In genomic region chr12:32124030-32124429, GRCm38 (mm10) we compare ENCODE assay signal across 24 mouse cellular contexts.
DNase-seq lines count a peak whose midpoint lies in the region; ATAC-seq lines count a peak whose summit lies in the region.
"Had no signal": no experiment of that assay in that cellular context is flagged by ENCODE, and none has a peak within 500 bp of the region (broad histone marks: within the 10 kb centered on the region; RNA-seq: fewer than 3 reads in every experiment).

No protein-coding gene starts in this region.

- intact Hi-C loops in gastrocnemius, postnatal 14 days (cut with DNase I; ENCODE audit: low total_unique reads): no loop called here

- H3K4me1 ChIP-seq in heart, embryonic 13.5 days: peaks cover 23% of the 10 kb centered on the region
- H3K4me1 ChIP-seq in erythroblast, embryonic 14.5 days (ENCODE audit: control insufficient read depth): peaks cover 61% of the 10 kb centered on the region
- H3K4me1 ChIP-seq in liver, embryonic 13.5 days (replicated peaks): peaks cover 50% of the 10 kb centered on the region
- H3K4me1 ChIP-seq: lung, embryonic 15.5 days had no signal

- WGBS in heart, embryonic 13.5 days: 71% methylated on average over 8 of the region's 8 CpGs
- WGBS in liver, embryonic 13.5 days (ENCODE audit: insufficient replicate concordance): 25% methylated on average over 8 of the region's 8 CpGs

- H3K9ac ChIP-seq in heart, embryonic 13.5 days: no peak overlapping the region
- H3K9ac ChIP-seq in liver, embryonic 13.5 days: peak overlapping the region; percentile 92
- H3K9ac ChIP-seq: hindbrain, embryonic 13.5 days; limb, embryonic 15.5 days; lung, embryonic 15.5 days; neural tube, embryonic 15.5 days had no signal

- ATAC-seq in heart, embryonic 13.5 days (ENCODE audit: extremely low read depth, insufficient number of reproducible peaks, low FRiP score, low TSS enrichment): no peak
- ATAC-seq in liver, embryonic 13.5 days (ENCODE audit: low read depth): 0 out of 2 replicates have a peak, but pooled peaks have one; percentile 19
- ATAC-seq: forebrain, embryonic 14.5 days had no signal

- DNase-seq in heart, adult 8-10 months (ENCODE audit: low spot score): no peak
- DNase-seq in liver, embryonic 13.5 days: no peak
- no peak for DNase-seq in urinary bladder, adult 2 months (ENCODE audit: low spot score)
- DNase-seq in gastrocnemius, postnatal 14 days: no peak
- no peak for DNase-seq in cerebellum, adult 18-20 months
- DNase-seq: cerebellum, adult 2 months; cerebellum, postnatal 14 days; gastrocnemius, postnatal 36 days; heart, postnatal 4 days; kidney, adult 8-10 months; kidney, postnatal 10 days; layer of hippocampus, postnatal 36 days; midbrain, embryonic 14.5 days; spleen, adult 18-20 months; thymus, adult 18-20 months; thymus, postnatal 25 days had no signal

- H3K4me2 ChIP-seq in heart, embryonic 13.5 days: peak overlapping the region; percentile 40; the same call in 1 of the 2 replicates
- H3K4me2 ChIP-seq in liver, embryonic 13.5 days: peak overlapping the region; percentile 73
- H3K4me2 ChIP-seq: hindbrain, embryonic 13.5 days; limb, embryonic 15.5 days; lung, embryonic 15.5 days; neural tube, embryonic 15.5 days had no signal

- H3K36me3 ChIP-seq in heart, embryonic 13.5 days: no peaks in the 10 kb centered on the region
- peaks cover 12% of the 10 kb centered on the region for H3K36me3 ChIP-seq in erythroblast, embryonic 14.5 days (ENCODE audit: control insufficient read depth)
- no peaks in the 10 kb centered on the region for H3K36me3 ChIP-seq in liver, embryonic 13.5 days
- H3K36me3 ChIP-seq: hindbrain, embryonic 13.5 days; limb, embryonic 10.5 days; limb, embryonic 15.5 days; lung, embryonic 15.5 days; neural tube, embryonic 15.5 days had no signal

- H3K9me3 ChIP-seq in heart, embryonic 13.5 days: no peaks in the 10 kb centered on the region
- no peaks in the 10 kb centered on the region for H3K9me3 ChIP-seq in erythroblast, embryonic 14.5 days (ENCODE audit: control insufficient read depth, low read length)
- H3K9me3 ChIP-seq in liver, embryonic 13.5 days (replicated peaks): no peaks in the 10 kb centered on the region
- H3K9me3 ChIP-seq: hindbrain, embryonic 13.5 days; limb, embryonic 10.5 days; limb, embryonic 15.5 days; lung, embryonic 15.5 days; neural tube, embryonic 15.5 days had no signal

- H3K27ac ChIP-seq in heart, embryonic 13.5 days (replicated peaks): no peak overlapping the region
- peak overlapping the region; percentile 100 for H3K27ac ChIP-seq in liver, embryonic 13.5 days
- H3K27ac ChIP-seq: hindbrain, embryonic 13.5 days; limb, embryonic 10.5 days; limb, embryonic 15.5 days; lung, embryonic 15.5 days; neural tube, embryonic 15.5 days had no signal

- H3K4me3 ChIP-seq in heart, embryonic 13.5 days: no peak overlapping the region
- H3K4me3 ChIP-seq in erythroblast, embryonic 14.5 days (replicated peaks): peak overlapping the region; percentile 88
- peak overlapping the region; percentile 67 for H3K4me3 ChIP-seq in liver, embryonic 13.5 days (replicated peaks)
- H3K4me3 ChIP-seq: hindbrain, embryonic 13.5 days; limb, embryonic 10.5 days; limb, embryonic 15.5 days; lung, embryonic 15.5 days; neural tube, embryonic 15.5 days had no signal

- H3K27me3 ChIP-seq in heart, embryonic 13.5 days (replicated peaks): no peaks in the 10 kb centered on the region
- peaks cover 3% of the 10 kb centered on the region for H3K27me3 ChIP-seq in erythroblast, embryonic 14.5 days (ENCODE audit: control insufficient read depth)
- H3K27me3 ChIP-seq in liver, embryonic 13.5 days: no peaks in the 10 kb centered on the region
- H3K27me3 ChIP-seq: hindbrain, embryonic 13.5 days; limb, embryonic 15.5 days; lung, embryonic 15.5 days; neural tube, embryonic 15.5 days had no signal
